Mouse (Mus musculus) liver, embryonic 14.5 days (tissue): ENCODE data around the gene Nudt19. TPM values are rescaled to one million over a fixed set of nuclear protein-coding genes. Genes with fewer than 3 reads are reported as not detected.
A peak's percentile ranks its signal among the peaks of the same experiment; 100 is the strongest.

Source experiments
- ATAC-seq: fragments of 200-750 bp; cut with Nextera tagmentation; 2 replicates; pipeline ENCODE4 v1.8.0; 2017; ENCODE audit warnings: moderate number of reproducible peaks, mild to moderate bottlenecking, moderate library complexity; ENCODE audit not compliant: insufficient read depth
- DNase-seq, 3 experiments: peaks; one replicate each; pipeline ENCODE4 v3.0.0-alpha.2; 2012 to 2013; ENCODE audit warnings: low read depth in 3 of 3, low spot score in 3 of 3
- H3K27ac ChIP-seq: fragments of 300-500 bp; sonication (generic); 2 replicates; pipeline ENCODE4 v1.5.1; 2014; ENCODE audit warnings: moderate library complexity, mild to moderate bottlenecking, control low read depth, inconsistent platforms
- H3K27me3 ChIP-seq: fragments of 300-500 bp; sonication (generic); 2 replicates; pipeline ENCODE4 v1.6.1; 2014; ENCODE audit warnings: mild to moderate bottlenecking, low read length, moderate library complexity; ENCODE audit not compliant: control insufficient read depth, insufficient read depth
- H3K36me3 ChIP-seq: fragments of 300-500 bp; sonication (generic); replicated peaks from 2 replicates; pipeline ENCODE4 v1.6.1; 2014; ENCODE audit warnings: low read depth; ENCODE audit not compliant: control insufficient read depth, insufficient read depth
- H3K4me1 ChIP-seq, 2 experiments: fragments of 200-500 bp in 1 of 2; fragments of 300-500 bp in 1 of 2; sonication (generic) in 1 of 2; replicated peaks; 2 replicates each; pipeline ENCODE4 v1.6.1; 2012 to 2014; ENCODE audit warnings: antibody characterized with exemption in 1 of 2, inconsistent platforms in 1 of 2, low read length in 1 of 2; ENCODE audit not compliant: control insufficient read depth in 2 of 2, insufficient read depth in 2 of 2
- H3K4me2 ChIP-seq: fragments of 300-500 bp; sonication (generic); 2 replicates; pipeline ENCODE4 v1.6.1; 2014; ENCODE audit warnings: low read depth, mild to moderate bottlenecking, control low read depth, moderate library complexity
- H3K4me3 ChIP-seq, 2 experiments: fragments of 200-500 bp in 1 of 2; fragments of 300-500 bp in 1 of 2; sonication (generic) in 1 of 2; 2 replicates each; pipeline ENCODE4 v1.5.1; 2012 to 2014; ENCODE audit warnings: low read depth in 2 of 2, low read length in 2 of 2, mild to moderate bottlenecking in 2 of 2, control low read depth in 1 of 2, inconsistent platforms in 1 of 2, moderate library complexity in 1 of 2; ENCODE audit not compliant: insufficient read depth in 1 of 2
- H3K9ac ChIP-seq: fragments of 300-500 bp; sonication (generic); replicated peaks from 2 replicates; pipeline ENCODE4 v1.6.1; 2014; ENCODE audit warnings: mild to moderate bottlenecking, control low read depth, moderate library complexity
- H3K9me3 ChIP-seq: fragments of 300-500 bp; sonication (generic); 2 replicates; pipeline ENCODE4 v1.6.1; 2016; ENCODE audit warnings: low read length, mixed read lengths; ENCODE audit not compliant: control insufficient read depth
- CTCF ChIP-seq: IDR thresholded peaks from 2 replicates; pipeline ENCODE4 v1.5.1; 2016; ENCODE audit warnings: antibody characterized with exemption, low read depth, control low read depth
- EP300 ChIP-seq: IDR thresholded peaks from 2 replicates; pipeline ENCODE4 v1.6.1; 2016; ENCODE audit warnings: antibody characterized with exemption, low read depth
- WGBS: fragments of 180-500 bp; shearing (Covaris S2); extraction: QIAGEN DNeasy Blood & Tissue Kit; methylation state at CpG from one replicate; pipeline ENCODE4 v1.1.7; 2014; ENCODE audit not compliant: insufficient replicate concordance; 5-methylcytosine and 5-hydroxymethylcytosine counted together
- polyA plus RNA-seq, 2 experiments: library from polyadenylated mRNA; depleted of rRNA in 1 of 2; stranded (reverse) in 1 of 2; unstranded in 1 of 2; fragments of >200 nt; fragmentation: Nextera tagmentation in 1 of 2; extraction: Ambion mirVana in 1 of 2; gene quantifications; 2 replicates each; pipeline versions ENCODE4 v1.2.1 to v1.2.3; 2012 to 2014

Nudt19 gene
- polyA plus RNA-seq, 2 experiments, result 53.2 to 81.7 TPM

DNA sequence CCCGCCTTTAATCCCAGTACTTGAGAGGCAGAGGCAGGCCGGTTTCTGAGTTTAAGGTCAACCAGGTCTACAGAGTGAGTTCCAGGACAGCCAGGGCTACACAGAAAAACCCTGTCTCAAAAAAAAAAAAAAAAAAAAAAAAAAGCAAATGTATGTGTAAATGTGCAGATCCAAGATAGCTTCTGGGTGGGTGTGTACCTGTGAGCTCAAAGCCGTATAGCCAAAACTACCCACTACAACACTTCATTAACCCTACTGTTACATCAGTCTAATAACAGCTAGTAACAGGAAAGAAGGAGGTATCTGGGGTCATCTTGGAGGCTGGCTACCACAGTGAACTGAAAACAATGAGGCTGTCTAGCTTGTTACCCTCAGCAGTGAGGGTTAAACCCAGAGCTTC is 3.7 kb upstream of the Nudt19 start:
- Histone ChIP-seq H3K9ac (peak overlapping the region; percentile 67), H3K36me3 (no peaks in the 10 kb centered on the region), H3K4me2 (peak overlapping the region; percentile 66), H3K9me3 (no peaks in the 10 kb centered on the region), H3K27ac (peak overlapping the region; percentile 90), H3K4me1 (peaks cover 59 to 68% of the 10 kb centered on the region in 2 experiments), H3K27me3 (no peaks in the 10 kb centered on the region), H3K4me3 (peak overlapping the region in 1 of 2 experiments; percentile 9; a peak in 1 of 4 replicates)
- peak; percentile 49 for ATAC-seq
- 38% methylated on average over 3 of the region's 3 CpGs for WGBS
- peak; percentile 72 to 76 (median 74) for DNase-seq
- TF ChIP-seq CTCF, result no peak
- peak; percentile 84 for TF ChIP-seq EP300

DNA sequence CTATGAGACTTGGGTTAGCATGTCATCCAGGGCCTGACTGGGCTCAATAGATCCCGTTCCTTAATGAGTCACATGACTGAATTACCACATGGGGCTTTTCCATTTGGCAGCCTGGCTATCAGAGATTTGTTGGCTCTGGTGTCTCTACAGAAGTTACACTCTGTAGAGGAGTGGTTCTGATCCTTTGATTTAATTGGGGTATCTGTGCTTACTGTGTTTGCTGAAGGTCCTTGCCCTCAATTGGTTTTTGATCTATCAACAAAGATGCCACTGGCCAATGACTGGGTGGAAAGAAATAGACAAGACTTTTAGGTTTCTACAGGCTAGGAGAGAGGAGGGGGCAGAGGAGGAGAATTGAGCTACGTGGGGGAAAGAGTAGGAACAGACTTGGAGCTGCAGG is 2.6 kb upstream of the Nudt19 start:
- H3K27ac ChIP-seq, result peak overlapping the region; percentile 90
- DNase-seq (no peak), ATAC-seq (no peak)
- H3K4me3 ChIP-seq, result no peak overlapping the region
- no peaks in the 10 kb centered on the region for H3K9me3 ChIP-seq
- H3K4me1 ChIP-seq, result peaks cover 61 to 73% of the 10 kb centered on the region in 2 experiments
- no peaks in the 10 kb centered on the region for H3K36me3 ChIP-seq
- no peaks in the 10 kb centered on the region for H3K27me3 ChIP-seq
- no peak for TF ChIP-seq CTCF
- TF ChIP-seq EP300, result no peak
- 64% methylated on average over 2 of the region's 2 CpGs for WGBS
- no peak overlapping the region; the same call in 1 of the 2 replicates for H3K9ac ChIP-seq
- 0 out of 2 replicates have a peak overlapping the region, but pooled peaks have one; percentile 4 for H3K4me2 ChIP-seq

DNA sequence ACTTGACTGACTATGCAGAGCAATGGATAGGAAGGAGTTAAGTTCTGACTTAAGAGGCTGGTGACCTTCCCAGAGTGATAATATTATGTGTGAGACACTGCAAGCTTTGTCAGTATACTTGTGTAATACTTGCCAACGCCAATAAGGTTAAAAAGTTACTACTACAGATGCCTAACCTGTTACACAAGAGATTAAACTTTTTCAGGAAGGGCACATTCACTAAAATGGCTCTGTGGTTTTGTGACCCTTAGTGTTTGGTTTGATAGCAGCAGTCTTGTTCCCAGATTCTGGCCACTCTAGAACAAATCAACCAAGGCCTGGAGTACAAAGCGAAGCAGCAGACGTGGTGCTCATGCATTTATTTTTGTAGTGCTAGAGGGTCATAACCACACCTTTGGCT is 1.5 kb upstream of the Nudt19 start:
- peaks cover 65 to 68% of the 10 kb centered on the region in 2 experiments for H3K4me1 ChIP-seq
- TF ChIP-seq CTCF (no peak), EP300 (peak; percentile 14; the same call in 1 of the 2 replicates)
- H3K9me3 ChIP-seq, result no peaks in the 10 kb centered on the region
- WGBS, result 7% methylated on average over 3 of the region's 3 CpGs
- no peaks in the 10 kb centered on the region for H3K27me3 ChIP-seq
- H3K9ac ChIP-seq, result peak overlapping the region; percentile 84
- H3K36me3 ChIP-seq, result peaks cover 5% of the 10 kb centered on the region; the same call in 1 of the 2 replicates
- peak overlapping the region in 1 of 2 experiments; percentile 76; a peak in 1 of 4 replicates for H3K4me3 ChIP-seq
- H3K27ac ChIP-seq, result peak overlapping the region; percentile 90
- H3K4me2 ChIP-seq, result peak overlapping the region; percentile 79
- DNase-seq, result peak in 1 of 3 experiments; percentile 36
- ATAC-seq, result no peak

DNA sequence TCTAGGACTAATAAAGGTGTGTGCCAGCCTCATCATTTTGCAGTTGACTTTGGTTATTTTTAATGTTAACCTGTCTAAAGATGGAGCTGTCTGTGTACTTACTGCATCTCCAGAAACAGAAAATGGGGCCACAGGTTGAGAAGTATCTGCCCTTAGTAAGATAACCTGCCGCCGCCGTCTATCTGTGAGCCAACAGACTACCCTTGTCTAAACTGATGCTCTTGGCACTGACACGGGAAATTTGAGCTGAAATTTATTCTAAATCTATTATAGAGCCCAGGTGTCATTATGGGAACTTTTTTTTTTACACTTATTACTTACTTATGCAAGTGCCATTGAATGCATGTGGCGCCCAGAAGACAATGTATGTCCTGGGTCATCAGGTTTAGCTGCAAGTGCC is 801 bp upstream of the Nudt19 start:
- Histone ChIP-seq H3K27me3 (no peaks in the 10 kb centered on the region), H3K4me3 (peak overlapping the region; percentile 24 to 76; a peak in 3 of 4 replicates), H3K9ac (peak overlapping the region; percentile 84), H3K36me3 (peaks cover 8% of the 10 kb centered on the region; the same call in 1 of the 2 replicates), H3K4me2 (peak overlapping the region; percentile 79), H3K9me3 (no peaks in the 10 kb centered on the region), H3K4me1 (peaks cover 60 to 63% of the 10 kb centered on the region in 2 experiments), H3K27ac (peak overlapping the region; percentile 90)
- peak; percentile 43 for ATAC-seq
- DNase-seq, result peak; percentile 80 to 87 (median 84)
- TF ChIP-seq EP300 (peak; percentile 91), CTCF (no peak)
- WGBS, result 17% methylated on average over 5 of the region's 5 CpGs

DNA sequence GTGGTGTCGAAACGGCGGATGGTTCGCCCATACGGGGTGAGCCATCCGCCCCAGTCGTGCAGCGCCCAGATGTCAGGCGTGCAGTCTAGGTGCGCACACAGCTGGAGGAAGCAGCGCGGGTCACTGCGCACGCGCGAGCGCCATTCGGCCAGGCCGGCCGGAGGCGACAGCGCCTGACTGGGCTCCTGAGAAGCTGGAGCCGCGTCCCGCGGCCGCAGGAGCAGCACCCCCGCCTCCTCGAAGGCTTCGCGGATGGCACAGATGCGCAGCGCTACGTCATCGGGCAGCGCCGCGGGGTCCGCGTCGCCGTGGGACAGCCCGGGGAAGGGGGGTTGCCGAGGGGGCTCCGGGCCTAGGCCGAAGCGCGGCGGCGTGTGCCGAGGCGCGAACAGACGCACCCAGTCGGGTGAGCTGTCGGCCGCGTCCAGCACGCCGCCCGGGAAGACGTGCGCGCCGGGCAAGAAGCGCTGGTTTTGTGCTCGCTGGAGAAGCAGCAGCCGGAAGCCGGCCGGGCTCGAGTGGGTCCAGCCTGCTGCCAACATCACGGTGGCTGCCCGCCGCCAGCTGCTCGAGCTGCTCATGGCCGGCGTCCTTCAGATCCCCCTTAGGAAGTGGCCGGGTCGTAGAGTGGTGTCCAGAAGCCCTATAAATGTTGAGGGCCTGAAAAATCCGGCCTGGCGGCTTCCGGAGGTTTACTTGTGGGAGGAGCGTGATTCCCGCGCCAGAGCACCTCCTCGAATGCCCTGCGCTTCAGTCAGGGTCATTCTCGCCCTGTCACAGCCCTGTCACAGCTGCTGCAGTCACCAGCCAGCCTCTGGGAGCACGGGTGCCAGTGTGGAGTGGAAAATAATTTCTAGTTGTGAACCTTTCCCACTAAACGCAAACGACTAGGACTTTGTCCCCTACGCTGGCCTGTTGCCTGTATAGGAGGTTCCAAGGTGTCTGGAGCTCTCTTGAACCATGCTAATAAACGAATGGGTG is 590 bp downstream of the Nudt19 start:
- H3K4me1 ChIP-seq, result peaks cover 54 to 59% of the 10 kb centered on the region in 2 experiments
- H3K4me2 ChIP-seq, result peak overlapping the region; percentile 79
- peak overlapping the region; percentile 84 for H3K9ac ChIP-seq
- DNase-seq (peak; percentile 76 to 77 (median 77)), ATAC-seq (peak; percentile 78)
- H3K36me3 ChIP-seq, result peaks cover 16% of the 10 kb centered on the region
- H3K4me3 ChIP-seq, result peak overlapping the region; percentile 76 to 79
- WGBS, result under 1% methylated on average over 88 of the region's 93 CpGs
- H3K27ac ChIP-seq, result peak overlapping the region; percentile 90
- TF ChIP-seq EP300, result no peak
- TF ChIP-seq CTCF, result peak; percentile 22; the same call in 1 of the 2 replicates
- H3K9me3 ChIP-seq, result no peaks in the 10 kb centered on the region
- H3K27me3 ChIP-seq, result no peaks in the 10 kb centered on the region
